Comparison of ENCODE assay signal across 25 mouse cellular contexts in the genomic region with DNA sequence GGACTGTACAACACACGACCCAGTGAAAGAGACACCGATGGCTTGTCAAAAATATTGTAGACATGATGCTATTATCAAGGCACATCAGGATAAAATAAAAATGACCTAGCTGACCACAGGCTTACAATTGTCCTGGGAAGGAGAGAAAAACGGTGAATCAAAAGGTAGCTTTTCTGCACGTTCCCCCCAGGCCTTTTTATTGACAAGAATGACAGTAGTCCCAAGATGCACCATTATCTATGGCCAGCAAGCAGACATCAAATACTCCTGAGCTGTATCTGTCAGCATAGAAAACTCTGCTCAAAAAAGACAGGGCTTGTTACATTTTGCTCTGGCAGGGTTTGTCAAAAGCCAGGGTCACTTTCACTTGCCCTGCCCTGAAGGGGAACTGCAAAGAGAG.
DNase-seq lines count a peak whose midpoint lies in the region; ATAC-seq and TF ChIP-seq lines count a peak whose summit lies in the region.
"Had no signal": no experiment of that assay in that cellular context is flagged by ENCODE, and none has a peak within 500 bp of the region (broad histone marks: within the 10 kb centered on the region; RNA-seq: fewer than 3 reads in every experiment).

No protein-coding gene starts in this region.

- no peak overlapping the region for H3K9ac ChIP-seq in midbrain, embryonic 13.5 days (replicated peaks)
- H3K9ac ChIP-seq in midbrain, postnatal 0 days (replicated peaks; ENCODE audit: low read length, poor library complexity, severe bottlenecking): no peak overlapping the region
- no peak overlapping the region for H3K9ac ChIP-seq in stomach, embryonic 15.5 days
- H3K9ac ChIP-seq in hindbrain, embryonic 12.5 days: no peak overlapping the region
- H3K9ac ChIP-seq: embryonic facial prominence, embryonic 15.5 days; hindbrain, embryonic 13.5 days had no signal

- H3K27me3 ChIP-seq in midbrain, embryonic 13.5 days: no peaks in the 10 kb centered on the region
- no peaks in the 10 kb centered on the region for H3K27me3 ChIP-seq in midbrain, postnatal 0 days (ENCODE audit: insufficient read depth, low read length)
- no peaks in the 10 kb centered on the region for H3K27me3 ChIP-seq in stomach, embryonic 15.5 days (replicated peaks)
- no peaks in the 10 kb centered on the region for H3K27me3 ChIP-seq in hindbrain, embryonic 12.5 days
- H3K27me3 ChIP-seq: CH12.LX; embryonic facial prominence, embryonic 15.5 days; hindbrain, embryonic 13.5 days; Patski had no signal

- no peaks in the 10 kb centered on the region for H3K36me3 ChIP-seq in midbrain, embryonic 13.5 days
- H3K36me3 ChIP-seq in midbrain, postnatal 0 days (ENCODE audit: insufficient read depth, low read length): no peaks in the 10 kb centered on the region
- H3K36me3 ChIP-seq in stomach, embryonic 15.5 days: no peaks in the 10 kb centered on the region
- H3K36me3 ChIP-seq in hindbrain, embryonic 12.5 days: no peaks in the 10 kb centered on the region
- H3K36me3 ChIP-seq: embryonic facial prominence, embryonic 15.5 days; forebrain, embryonic 10.5 days; heart, embryonic 10.5 days; hindbrain, embryonic 13.5 days had no signal

- no peak for TF ChIP-seq POLR2A in bone marrow macrophage, adult 2 months (IDR thresholded peaks at IDR 0.05; ENCODE audit: borderline replicate concordance, low read depth, low read length)

- no peaks in the 10 kb centered on the region for H3K9me3 ChIP-seq in midbrain, embryonic 13.5 days
- H3K9me3 ChIP-seq in midbrain, postnatal 0 days (ENCODE audit: low read length): no peaks in the 10 kb centered on the region
- H3K9me3 ChIP-seq in stomach, embryonic 15.5 days: no peaks in the 10 kb centered on the region
- no peaks in the 10 kb centered on the region for H3K9me3 ChIP-seq in hindbrain, embryonic 12.5 days (replicated peaks)
- H3K9me3 ChIP-seq: embryonic facial prominence, embryonic 15.5 days; forebrain, embryonic 10.5 days; heart, embryonic 10.5 days; hindbrain, embryonic 13.5 days had no signal

- DNase-seq in midbrain, postnatal 0 days (ENCODE audit: low spot score): no peak
- peak; percentile 19 for DNase-seq in embryo, embryonic 10.5 days (ENCODE audit: low spot score)
- DNase-seq: adrenal gland, postnatal 14 days; cerebellum, adult 11 months; cerebellum, adult 8-10 months; cerebellum, postnatal 14 days; gastrocnemius, postnatal 10 days; heart, adult 18-20 months; heart, postnatal 10 days; heart, postnatal 4 days had no signal

- H3K4me2 ChIP-seq in midbrain, embryonic 13.5 days (replicated peaks): no peak overlapping the region
- no peak overlapping the region for H3K4me2 ChIP-seq in midbrain, postnatal 0 days (ENCODE audit: low read depth, low read length, poor library complexity, severe bottlenecking)
- H3K4me2 ChIP-seq in stomach, embryonic 15.5 days: no peak overlapping the region
- no peak overlapping the region for H3K4me2 ChIP-seq in hindbrain, embryonic 12.5 days (replicated peaks)
- H3K4me2 ChIP-seq: embryonic facial prominence, embryonic 15.5 days; hindbrain, embryonic 13.5 days had no signal

- H3K4me3 ChIP-seq in midbrain, embryonic 13.5 days (replicated peaks): no peak overlapping the region
- no peak overlapping the region for H3K4me3 ChIP-seq in midbrain, postnatal 0 days (ENCODE audit: low read depth, low read length)
- no peak overlapping the region for H3K4me3 ChIP-seq in bone marrow macrophage, adult 2 months (ENCODE audit: insufficient read depth, low read length)
- H3K4me3 ChIP-seq in stomach, embryonic 15.5 days (replicated peaks): no peak overlapping the region
- no peak overlapping the region for H3K4me3 ChIP-seq in hindbrain, embryonic 12.5 days
- H3K4me3 ChIP-seq: embryonic facial prominence, embryonic 15.5 days; erythroblast, embryonic 14.5 days; forebrain, embryonic 10.5 days; heart, embryonic 10.5 days; hindbrain, embryonic 13.5 days had no signal

- 59% methylated on average over 4 of the region's 4 CpGs for WGBS in midbrain, embryonic 13.5 days
- WGBS in midbrain, postnatal 0 days: 68% methylated on average over 4 of the region's 4 CpGs
- 52% methylated on average over 4 of the region's 4 CpGs for whole genome bisulfite sequencing in stomach, embryonic 15.5 days
- 63% methylated on average over 4 of the region's 4 CpGs for WGBS in hindbrain, embryonic 12.5 days

- no peak for TF ChIP-seq CTCF in midbrain, postnatal 0 days (IDR thresholded peaks at IDR 0.05)
- no peak for TF ChIP-seq CTCF in bone marrow macrophage, adult 2 months (IDR thresholded peaks at IDR 0.05; ENCODE audit: low read depth, low read length)

- H3K27ac ChIP-seq in midbrain, embryonic 13.5 days: no peak overlapping the region
- no peak overlapping the region for H3K27ac ChIP-seq in midbrain, postnatal 0 days (ENCODE audit: low read depth, low read length)
- H3K27ac ChIP-seq in bone marrow macrophage, adult 2 months (ENCODE audit: insufficient read depth, low read depth, low read length): 0 out of 2 replicates have a peak overlapping the region, but pooled peaks have one; percentile 0
- H3K27ac ChIP-seq in stomach, embryonic 15.5 days: 0 out of 2 replicates have a peak overlapping the region, but pooled peaks have one; percentile 54
- no peak overlapping the region for H3K27ac ChIP-seq in hindbrain, embryonic 12.5 days
- H3K27ac ChIP-seq: embryonic facial prominence, embryonic 15.5 days; forebrain, embryonic 10.5 days; heart, embryonic 10.5 days; hindbrain, embryonic 13.5 days; hindbrain, postnatal 0 days had no signal

- peak; percentile 50; the same call in 1 of the 2 replicates for ATAC-seq in midbrain, embryonic 13.5 days
- ATAC-seq in midbrain, postnatal 0 days (ENCODE audit: low FRiP score): no peak
- no peak for ATAC-seq in stomach, embryonic 15.5 days (ENCODE audit: insufficient read depth, low FRiP score, low read depth)
- no peak for ATAC-seq in hindbrain, embryonic 12.5 days (ENCODE audit: low FRiP score)
- ATAC-seq in CD4-positive, CD25-positive, alpha-beta regulatory T cell, adult 4 months: no peak
- ATAC-seq: activated CD4-positive, CD25-positive, alpha-beta regulatory T cell, adult 4 months; forebrain, embryonic 14.5 days; hindbrain, postnatal 0 days; Patski had no signal

- H3K4me1 ChIP-seq in midbrain, embryonic 13.5 days (replicated peaks): no peaks in the 10 kb centered on the region
- H3K4me1 ChIP-seq in midbrain, postnatal 0 days (ENCODE audit: insufficient read depth, low read length): no peaks in the 10 kb centered on the region
- peaks cover 5% of the 10 kb centered on the region for H3K4me1 ChIP-seq in bone marrow macrophage, adult 2 months (ENCODE audit: control insufficient read depth, insufficient read depth, low read length)
- no peaks in the 10 kb centered on the region for H3K4me1 ChIP-seq in stomach, embryonic 15.5 days
- H3K4me1 ChIP-seq in hindbrain, embryonic 12.5 days: no peaks in the 10 kb centered on the region
- H3K4me1 ChIP-seq: embryonic facial prominence, embryonic 15.5 days; forebrain, embryonic 10.5 days; heart, embryonic 10.5 days; hindbrain, embryonic 13.5 days had no signal

Comparison
In these comparisons a context has a peak if more than half of its experiments do, and no peak if none do; other contexts are left out.
1. H3K27ac ChIP-seq: peak in bone marrow macrophage, adult 2 months (single experiment) and stomach, embryonic 15.5 days (single experiment); none in midbrain, embryonic 13.5 days (single experiment), midbrain, postnatal 0 days (single experiment) and hindbrain, embryonic 12.5 days (single experiment).